Mouse (Mus musculus) CH12.LX (cell line): ENCODE data around the gene Mtg1. TPM values are rescaled to one million over a fixed set of nuclear protein-coding genes. Genes with fewer than 3 reads are reported as not detected.

Experiments
- DNase-seq: peaks from one replicate; pipeline ENCODE4 v3.0.0-alpha.2; 2013; ENCODE audit errors: extremely low read depth
- H3K27ac ChIP-seq: 2 replicates; pipeline ENCODE4 v1.5.1; 2012; ENCODE audit warnings: low read depth, mild to moderate bottlenecking, control low read depth, moderate library complexity; ENCODE audit not compliant: insufficient read depth
- H3K27me3 ChIP-seq: replicated peaks from 2 replicates; pipeline ENCODE3; 2012; ENCODE audit warnings: inconsistent platforms
- H3K36me3 ChIP-seq, 2 experiments: replicated peaks in 1 of 2; 2 replicates each; pipeline versions ENCODE3 to v1.6.1; 2012; ENCODE audit warnings: inconsistent platforms in 1 of 2, low read length in 1 of 2, mild to moderate bottlenecking in 1 of 2, mixed read lengths in 1 of 2, moderate library complexity in 1 of 2; ENCODE audit not compliant: control insufficient read depth in 1 of 2, insufficient read depth in 1 of 2
- H3K4me1 ChIP-seq, 2 experiments: 2 replicates each; pipeline ENCODE4 v1.6.1; 2012; ENCODE audit warnings: inconsistent platforms in 1 of 2, moderate library complexity in 1 of 2; ENCODE audit not compliant: insufficient read depth in 2 of 2, control insufficient read depth in 1 of 2
- H3K4me2 ChIP-seq: 2 replicates; pipeline ENCODE4 v1.6.1; 2012; ENCODE audit warnings: low read depth, mild to moderate bottlenecking, control low read depth; ENCODE audit not compliant: poor library complexity, insufficient read depth, severe bottlenecking
- H3K4me3 ChIP-seq, 3 experiments: fragments of 150-350 bp in 1 of 3; sonication (generic) in 1 of 3; replicated peaks in 1 of 3; 2 replicates each; pipeline versions ENCODE3 to v1.5.1; 2011 to 2012; ENCODE audit warnings: low read depth in 2 of 3, low read length in 2 of 3, mild to moderate bottlenecking in 2 of 3, moderate library complexity in 2 of 3, control low read depth in 1 of 3, improper control_type of control experiment in 1 of 3, inconsistent platforms in 1 of 3, mixed read lengths in 1 of 3; ENCODE audit not compliant: poor library complexity in 1 of 3
- H3K79me2 ChIP-seq: replicated peaks from 2 replicates; pipeline ENCODE4 v1.6.1; 2012; ENCODE audit warnings: mild to moderate bottlenecking, moderate library complexity; ENCODE audit not compliant: control insufficient read depth, poor library complexity, insufficient read depth, severe bottlenecking; ENCODE audit errors: extremely low read depth
- H3K9ac ChIP-seq: 2 replicates; pipeline ENCODE4 v1.6.1; 2012; ENCODE audit warnings: low read depth, mild to moderate bottlenecking, control low read depth, moderate library complexity; ENCODE audit not compliant: insufficient read depth
- H3K9me3 ChIP-seq: replicated peaks from 2 replicates; pipeline ENCODE3; 2012; ENCODE audit warnings: low read length, inconsistent platforms, mixed read lengths
- CHD2 ChIP-seq: IDR thresholded peaks from 2 replicates; pipeline ENCODE4 v1.6.1; 2011; ENCODE audit warnings: low read length, improper control_type of control experiment
- CTCF ChIP-seq, 2 experiments: IDR thresholded peaks in 1 of 2; conservative IDR thresholded peaks in 1 of 2; 2 replicates each; pipeline ENCODE4 v1.5.1; 2011 to 2012; ENCODE audit warnings: low read depth in 2 of 2, low read length in 2 of 2, improper control_type of control experiment in 1 of 2, inconsistent platforms in 1 of 2, mild to moderate bottlenecking in 1 of 2, moderate library complexity in 1 of 2
- EP300 ChIP-seq: IDR thresholded peaks from 2 replicates; pipeline ENCODE4 v1.6.1; 2011; ENCODE audit warnings: low read length, improper control_type of control experiment
- ETS1 ChIP-seq: conservative IDR thresholded peaks from 2 replicates; pipeline ENCODE4 v1.6.1; 2012; ENCODE audit warnings: low read depth, mild to moderate bottlenecking, inconsistent platforms, low read length, improper control_type of control experiment, moderate library complexity
- IRF4 ChIP-seq: IDR thresholded peaks from 2 replicates; pipeline ENCODE4 v1.6.1; 2014; ENCODE audit warnings: low read depth, mild to moderate bottlenecking, inconsistent platforms, low read length, improper control_type of control experiment
- KAT2A ChIP-seq: IDR thresholded peaks from 2 replicates; pipeline ENCODE4 v1.6.1; 2012; ENCODE audit warnings: low read length, improper control_type of control experiment, inconsistent platforms; ENCODE audit not compliant: insufficient replicate concordance
- MAFK ChIP-seq: IDR thresholded peaks from 2 replicates; pipeline ENCODE4 v1.6.1; 2011; ENCODE audit warnings: low read length, improper control_type of control experiment; ENCODE audit not compliant: insufficient replicate concordance
- MXI1 ChIP-seq: IDR thresholded peaks from 2 replicates; pipeline ENCODE4 v1.6.1; 2011; ENCODE audit warnings: mild to moderate bottlenecking, low read depth, low read length, improper control_type of control experiment
- MYC ChIP-seq: IDR thresholded peaks from 2 replicates; pipeline ENCODE4 v1.6.1; 2011; ENCODE audit warnings: low read depth, mild to moderate bottlenecking, improper control_type of control experiment, low read length
- NRF1 ChIP-seq: IDR thresholded peaks from 2 replicates; pipeline ENCODE4 v1.6.1; 2014; ENCODE audit warnings: low read depth, mild to moderate bottlenecking, inconsistent platforms, low read length, improper control_type of control experiment, moderate library complexity
- PAX5 ChIP-seq: IDR thresholded peaks from 2 replicates; pipeline ENCODE4 v1.6.1; 2012; ENCODE audit warnings: low read length, inconsistent platforms, mixed read lengths
- POLR2AphosphoS2 ChIP-seq: IDR thresholded peaks from 2 replicates; pipeline ENCODE4 v1.6.1; 2011; ENCODE audit warnings: low read depth, low read length, improper control_type of control experiment
- TCF12 ChIP-seq: IDR thresholded peaks from 2 replicates; pipeline ENCODE4 v1.6.1; 2014; ENCODE audit warnings: low read depth, mild to moderate bottlenecking, inconsistent platforms, low read length, improper control_type of control experiment
- UBTF ChIP-seq: IDR thresholded peaks from 2 replicates; pipeline ENCODE4 v1.6.1; 2012; ENCODE audit warnings: low read depth, mild to moderate bottlenecking, inconsistent platforms, low read length, improper control_type of control experiment, moderate library complexity
- USF2 ChIP-seq: conservative IDR thresholded peaks from 2 replicates; pipeline ENCODE4 v1.6.1; 2011; ENCODE audit warnings: low read depth, low read length, improper control_type of control experiment
- dilution Hi-C: fragments of 300-500 bp; cut with MboI; formaldehyde crosslinking; loops from 2 replicates; pipeline ENCODE4 v1.14.3; 2020; ENCODE audit warnings: low sequenced_read_pairs; ENCODE audit not compliant: extremely low pct_unique_long_range_greater_than_20kb, extremely low pct_ligation_motif_present
- in situ Hi-C: fragments of 300-500 bp; cut with MboI; formaldehyde crosslinking; loops from 3 replicates; pipeline ENCODE4 v1.14.3; 2019; ENCODE audit warnings: low sequenced_read_pairs, low pct_ligation_motif_present, low pct_unique_long_range_greater_than_20kb, mixed read lengths
- polyA plus RNA-seq: library from polyadenylated mRNA; unstranded; fragments of >175 nt; gene quantifications from 2 replicates; pipeline ENCODE4 v1.2.1, GENCODE M21; 2012; ENCODE audit warnings: low read depth; ENCODE audit not compliant: insufficient read length
- total RNA-seq, 2 experiments: library from RNA; depleted of rRNA; stranded (reverse); fragments of 300-350 nt in 1 of 2; fragments of >200 nt in 1 of 2; gene quantifications; 2 replicates each; pipeline ENCODE4 v1.2.3; 2012 to 2014

The Mtg1 gene
- total and polyA plus RNA-seq, 3 experiments, result 26.6 to 39.8 (median 29.4) TPM

- no peak for TF ChIP-seq ETS1
- no peak for TF ChIP-seq UBTF
- TF ChIP-seq PAX5, result no peak
- TF ChIP-seq CHD2, result no peak
These were observed 55.1 kb downstream of the Mtg1 start (continued) for GRCm38 (mm10) chr7:140192445-140192844.

GRCm38 (mm10) chr7:140192851-140193250 is 55.5 kb downstream of the Mtg1 start:
- H3K4me1 ChIP-seq, result no peaks in the 10 kb centered on the region
- no peak overlapping the region for H3K9ac ChIP-seq
- no peaks in the 10 kb centered on the region for H3K79me2 ChIP-seq
- no peaks in the 10 kb centered on the region for H3K36me3 ChIP-seq
- no peaks in the 10 kb centered on the region for H3K9me3 ChIP-seq
- DNase-seq, result no peak
- TF ChIP-seq KAT2A, result no peak
- no peak for TF ChIP-seq MAFK
- TF ChIP-seq CTCF (conservative IDR thresholded peaks at IDR 0.05 in 1 of 2, IDR thresholded peaks at IDR 0.05 in 1 of 2; ENCODE audit: low read depth in 2 of 2, low read length in 2 of 2), result no peak
- TF ChIP-seq ETS1, result no peak
- no peak for TF ChIP-seq IRF4
- no peak for TF ChIP-seq PAX5
- TF ChIP-seq NRF1, result no peak
- TF ChIP-seq MXI1, result no peak
- no peak for TF ChIP-seq POLR2AphosphoS2
- no peak overlapping the region for H3K27ac ChIP-seq
- H3K4me3 ChIP-seq, result no peak overlapping the region
- dilution Hi-C loops, result no loop called here
- H3K27me3 ChIP-seq, result peaks cover 83% of the 10 kb centered on the region
- in situ Hi-C loops, result loop anchor here (25.0 kb wide), 1 partner anchor 594 kb away; the partner anchor contains the start of gene Syce1
- no peak overlapping the region for H3K4me2 ChIP-seq

GRCm38 (mm10) chr7:140194031-140194430 is 56.7 kb downstream of the Mtg1 start:
- H3K9ac ChIP-seq, result no peak overlapping the region

More at GRCm38 (mm10) chr7:140194031-140194430, 56.7 kb downstream of the Mtg1 start:
- in situ Hi-C loops (loop anchor here (25.0 kb wide), 1 partner anchor 593 kb away; the partner anchor contains the start of gene Syce1), dilution Hi-C loops (no loop called here)
- Histone ChIP-seq H3K27ac (no peak overlapping the region), H3K79me2 (no peaks in the 10 kb centered on the region), H3K4me3 (no peak overlapping the region), H3K36me3 (no peaks in the 10 kb centered on the region), H3K27me3 (peaks cover 88% of the 10 kb centered on the region), H3K9me3 (no peaks in the 10 kb centered on the region), H3K4me2 (no peak overlapping the region), H3K4me1 (no peaks in the 10 kb centered on the region)
- DNase-seq, result no peak
- no peak for TF ChIP-seq PAX5
- TF ChIP-seq NRF1, result no peak
- TF ChIP-seq EP300, result no peak
- no peak for TF ChIP-seq MYC
- no peak for TF ChIP-seq TCF12
- TF ChIP-seq USF2, result no peak
